19 mouse cellular contexts compared by ENCODE assay signal in the genomic region with DNA sequence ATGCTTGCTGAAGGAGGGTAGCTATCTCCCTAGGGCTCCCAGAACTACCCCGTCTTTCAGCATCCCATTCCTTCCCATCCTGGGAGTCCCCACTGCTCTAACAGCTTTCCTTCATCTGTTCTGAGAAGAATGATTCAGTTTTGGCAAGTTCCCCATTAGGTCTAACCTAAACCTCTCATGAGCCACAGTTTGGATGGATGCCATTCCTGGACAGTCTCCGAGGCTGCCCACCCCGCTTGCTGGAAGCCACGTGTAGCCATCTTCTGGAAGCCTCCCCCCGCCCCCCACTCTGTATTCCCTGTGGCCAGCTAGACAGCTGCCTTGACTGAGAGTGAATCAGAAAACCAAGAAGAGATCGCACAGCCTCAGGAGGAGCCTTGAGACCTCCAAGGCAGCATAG.
"Had no signal": no experiment of that assay in that cellular context is flagged by ENCODE, and none has a peak within 500 bp of the region (broad histone marks: within the 10 kb centered on the region; RNA-seq: fewer than 3 reads in every experiment).

No protein-coding gene starts in this region.

- DNase-seq: lung, adult 18-20 months; lung, embryonic 14.5 days; lung, postnatal 10 days; lung, postnatal 4 days; midbrain, embryonic 14.5 days; retina, postnatal 1 day; right cerebral cortex, adult 18-20 months; right cerebral cortex, postnatal 25 days; right cerebral cortex, postnatal 4 days; spleen, adult 18-20 months; thymus, adult 18-20 months; thymus, postnatal 14 days; thymus, postnatal 36 days had no signal

- H3K4me3 ChIP-seq: midbrain, embryonic 10.5 days; midbrain, embryonic 12.5 days; myocyte; neural tube, embryonic 13.5 days; neural tube, embryonic 15.5 days; stomach, embryonic 15.5 days had no signal

- H3K27ac ChIP-seq: midbrain, embryonic 10.5 days; midbrain, embryonic 12.5 days; neural tube, embryonic 13.5 days; neural tube, embryonic 15.5 days; stomach, embryonic 15.5 days had no signal
